Mouse (Mus musculus) hindbrain, embryonic 10.5 days (tissue): ENCODE results near the gene Tmem229b. TPM values are rescaled to one million over a fixed set of nuclear protein-coding genes. Genes with fewer than 3 reads are reported as not detected.
"Not testable (repeated sequence)": the region's sequence is repeated elsewhere in the genome, so short reads cannot be mapped to it uniquely, and the experiment has no call there.

Experiments used
- DNase-seq: peaks from one replicate; pipeline ENCODE4 v3.0.0-alpha.2; 2017; ENCODE audit warnings: low spot score
- H3K27ac ChIP-seq: fragments of 300-500 bp; sonication (generic); 2 replicates; pipeline ENCODE4 v1.5.1; 2016; ENCODE audit warnings: mild to moderate bottlenecking, moderate library complexity
- H3K27me3 ChIP-seq: fragments of 300-500 bp; sonication (generic); 2 replicates; pipeline ENCODE4 v1.6.1; 2016; ENCODE audit warnings: mild to moderate bottlenecking; ENCODE audit not compliant: poor library complexity, insufficient read depth, severe bottlenecking
- H3K36me3 ChIP-seq: fragments of 300-500 bp; sonication (generic); 2 replicates; pipeline ENCODE4 v1.6.1; 2016; ENCODE audit warnings: mild to moderate bottlenecking, moderate library complexity
- H3K4me1 ChIP-seq: fragments of 300-500 bp; sonication (generic); replicated peaks from 2 replicates; pipeline ENCODE4 v1.6.1; 2016; ENCODE audit warnings: mild to moderate bottlenecking
- H3K4me3 ChIP-seq: fragments of 300-500 bp; sonication (generic); 2 replicates; pipeline ENCODE4 v1.5.1; 2016; ENCODE audit warnings: mild to moderate bottlenecking, moderate library complexity
- H3K9me3 ChIP-seq: fragments of 300-500 bp; sonication (generic); 2 replicates; pipeline ENCODE4 v1.6.1; 2016; ENCODE audit warnings: mild to moderate bottlenecking, moderate library complexity
- WGBS: fragments of 180-500 bp; shearing (Covaris S2); methylation state at CpG from one replicate; pipeline ENCODE4 v1.1.7; 2016; 5-methylcytosine and 5-hydroxymethylcytosine counted together
- polyA plus RNA-seq: library from polyadenylated mRNA; unstranded; fragments of >200 nt; fragmentation: Nextera tagmentation; extraction: Ambion mirVana; gene quantifications from 2 replicates; pipeline ENCODE4 v1.2.1, GENCODE M21; 2016

Gene Tmem229b
- polyA plus RNA-seq, 1 experiment from 2014 or later = 7.3 TPM

GRCm38 (mm10) chr12:78923539-78924189 is 83.8 kb downstream of the Tmem229b start:
- H3K4me3 ChIP-seq = no peak overlapping the region
- no peaks in the 10 kb centered on the region for H3K27me3 ChIP-seq
- no peak for DNase-seq
- H3K27ac ChIP-seq = no peak overlapping the region
- H3K4me1 ChIP-seq = peaks cover 6% of the 10 kb centered on the region; the same call in 1 of the 2 replicates
- H3K36me3 ChIP-seq = no peaks in the 10 kb centered on the region
- WGBS = 92% methylated on average over 7 of the region's 7 CpGs
- no peaks in the 10 kb centered on the region for H3K9me3 ChIP-seq

- not testable (repeated sequence) for H3K36me3 ChIP-seq, H3K4me3 ChIP-seq, DNase-seq, H3K9me3 ChIP-seq, H3K27ac ChIP-seq, H3K27me3 ChIP-seq
- H3K4me1 ChIP-seq = peaks cover 11% of the 10 kb centered on the region; the same call in 1 of the 2 replicates
These were observed 84.5 kb downstream of the Tmem229b start for GRCm38 (mm10) chr12:78922977-78923376.

- 82% methylated on average over 3 of the region's 3 CpGs for WGBS
- H3K9me3 ChIP-seq = no peaks in the 10 kb centered on the region
- H3K4me1 ChIP-seq = peaks cover 11% of the 10 kb centered on the region; the same call in 1 of the 2 replicates
- no peak overlapping the region for H3K27ac ChIP-seq
- no peaks in the 10 kb centered on the region for H3K36me3 ChIP-seq
- H3K27me3 ChIP-seq = no peaks in the 10 kb centered on the region
- no peak for DNase-seq
- H3K4me3 ChIP-seq = no peak overlapping the region
These were observed 85.4 kb downstream of the Tmem229b start for GRCm38 (mm10) chr12:78922058-78922457.

GRCm38 (mm10) chr12:78921421-78921820 is 86.0 kb downstream of the Tmem229b start:
- Histone ChIP-seq H3K27me3 (no peaks in the 10 kb centered on the region), H3K9me3 (no peaks in the 10 kb centered on the region), H3K4me3 (no peak overlapping the region), H3K36me3 (no peaks in the 10 kb centered on the region), H3K27ac (no peak overlapping the region), H3K4me1 (peaks cover 11% of the 10 kb centered on the region; the same call in 1 of the 2 replicates)
- WGBS = 76% methylated on average over 4 of the region's 4 CpGs
- DNase-seq = no peak

- H3K27me3 ChIP-seq = peaks cover 8% of the 10 kb centered on the region
- 35% methylated on average over 16 of the region's 16 CpGs for WGBS
- no peak overlapping the region for H3K4me3 ChIP-seq
- H3K27ac ChIP-seq = no peak overlapping the region
- H3K4me1 ChIP-seq = peaks cover 11% of the 10 kb centered on the region; the same call in 1 of the 2 replicates
- H3K9me3 ChIP-seq = no peaks in the 10 kb centered on the region
- no peaks in the 10 kb centered on the region for H3K36me3 ChIP-seq
- peak; percentile 51 for DNase-seq
These were observed 88.2 kb downstream of the Tmem229b start for GRCm38 (mm10) chr12:78919079-78919712.

- H3K36me3 ChIP-seq = no peaks in the 10 kb centered on the region
- peak; percentile 82 for DNase-seq
- 15% methylated on average over 11 of the region's 11 CpGs for WGBS
These were observed 89.0 kb downstream of the Tmem229b start for GRCm38 (mm10) chr12:78918227-78919078.

GRCm38 (mm10) chr12:78916278-78916677 is 91.1 kb downstream of the Tmem229b start:
- H3K4me3 ChIP-seq = no peak overlapping the region
- DNase-seq = no peak
- H3K27me3 ChIP-seq = peaks cover 37% of the 10 kb centered on the region
- WGBS = 73% methylated on average over 3 of the region's 3 CpGs
- H3K9me3 ChIP-seq = no peaks in the 10 kb centered on the region
- H3K36me3 ChIP-seq = no peaks in the 10 kb centered on the region
- peaks cover 22% of the 10 kb centered on the region for H3K4me1 ChIP-seq
- no peak overlapping the region for H3K27ac ChIP-seq

More at GRCm38 (mm10) chr12:78918227-78919078, 89.0 kb downstream of the Tmem229b start:
- Histone ChIP-seq H3K4me3 (no peak overlapping the region), H3K4me1 (peaks cover 11% of the 10 kb centered on the region; the same call in 1 of the 2 replicates), H3K27ac (no peak overlapping the region), H3K9me3 (no peaks in the 10 kb centered on the region), H3K27me3 (peaks cover 15% of the 10 kb centered on the region)

GRCm38 (mm10) chr12:78915561-78915960 is 91.9 kb downstream of the Tmem229b start:
- H3K27me3 ChIP-seq = peaks cover 44% of the 10 kb centered on the region
- peaks cover 26% of the 10 kb centered on the region for H3K4me1 ChIP-seq
- H3K9me3 ChIP-seq = no peaks in the 10 kb centered on the region
- no peak overlapping the region for H3K27ac ChIP-seq
- DNase-seq = no peak
- WGBS = 82% methylated on average over 3 of the region's 3 CpGs
- H3K36me3 ChIP-seq = no peaks in the 10 kb centered on the region
- H3K4me3 ChIP-seq = no peak overlapping the region

- Histone ChIP-seq H3K27ac (no peak overlapping the region), H3K27me3 (peaks cover 55% of the 10 kb centered on the region), H3K9me3 (no peaks in the 10 kb centered on the region), H3K4me3 (no peak overlapping the region), H3K4me1 (peaks cover 25% of the 10 kb centered on the region), H3K36me3 (no peaks in the 10 kb centered on the region)
- DNase-seq = no peak
- WGBS = 86% methylated on average over 4 of the region's 4 CpGs
These were observed 93.0 kb downstream of the Tmem229b start for GRCm38 (mm10) chr12:78914458-78914857.

Other genes with a start within 250 kb of the Tmem229b start
- 71.2 and 82.0 TPM in 2 replicates for gene Atp6v1d, start 146.0 kb downstream of the Tmem229b start, polyA plus RNA-seq
- 217 and 297 TPM in 2 replicates for gene Eif2s1, start 145.8 kb downstream of the Tmem229b start, polyA plus RNA-seq
- gene Plek2, start 100.7 kb downstream of the Tmem229b start, polyA plus RNA-seq = 1.9 and 2.6 TPM in 2 replicates
- gene Plekhh1, start 21.5 kb upstream of the Tmem229b start, polyA plus RNA-seq = 6.7 TPM in 2 replicates
- gene Pigh, start 82.0 kb upstream of the Tmem229b start, polyA plus RNA-seq = 28.6 and 32.4 TPM in 2 replicates
- gene Arg2, start 123.2 kb upstream of the Tmem229b start, polyA plus RNA-seq = 4.4 TPM in 2 replicates
- gene Vti1b, start 165.0 kb upstream of the Tmem229b start, polyA plus RNA-seq = 105 and 109 TPM in 2 replicates
- gene Rdh11, start 184.7 kb upstream of the Tmem229b start, polyA plus RNA-seq = 23.8 and 25.6 TPM in 2 replicates
- gene Rdh12, start 201.3 kb upstream of the Tmem229b start, polyA plus RNA-seq = 1.6 TPM in 2 replicates